Mouse (Mus musculus) midbrain, embryonic 10.5 days (tissue): ENCODE measurements at regions not wholly inside any gene's neighbourhood (a gene's known extent, or its start where the extent isn't known, plus 50 kb on each side); places are given as distances from the start of the nearest gene placed in this dataset.
A peak's percentile ranks its signal among the peaks of the same experiment; 100 is the strongest.

Source experiments
- DNase-seq: peaks from one replicate; pipeline ENCODE4 v3.0.0-alpha.2; 2017; ENCODE audit warnings: low spot score
- H3K27ac ChIP-seq: fragments of 300-500 bp; sonication (generic); replicated peaks from 2 replicates; pipeline ENCODE4 v1.5.1; 2016; ENCODE audit warnings: mild to moderate bottlenecking
- H3K27me3 ChIP-seq: fragments of 300-500 bp; sonication (generic); 2 replicates; pipeline ENCODE4 v1.6.1; 2016; ENCODE audit warnings: low read depth, mild to moderate bottlenecking; ENCODE audit not compliant: poor library complexity, severe bottlenecking
- H3K36me3 ChIP-seq: fragments of 300-500 bp; sonication (generic); 2 replicates; pipeline ENCODE4 v1.6.1; 2016; ENCODE audit warnings: mild to moderate bottlenecking, moderate library complexity
- H3K4me1 ChIP-seq: fragments of 300-500 bp; sonication (generic); 2 replicates; pipeline ENCODE4 v1.6.1; 2016
- H3K4me3 ChIP-seq: fragments of 300-500 bp; sonication (generic); 2 replicates; pipeline ENCODE4 v1.5.1; 2016; ENCODE audit warnings: mild to moderate bottlenecking, moderate library complexity
- H3K9me3 ChIP-seq: fragments of 300-500 bp; sonication (generic); replicated peaks from 2 replicates; pipeline ENCODE4 v1.6.1; 2016; ENCODE audit warnings: mild to moderate bottlenecking
- WGBS: fragments of 180-500 bp; shearing (Covaris S2); methylation state at CpG from one replicate; pipeline ENCODE4 v1.1.7; 2016; 5-methylcytosine and 5-hydroxymethylcytosine counted together

DNA sequence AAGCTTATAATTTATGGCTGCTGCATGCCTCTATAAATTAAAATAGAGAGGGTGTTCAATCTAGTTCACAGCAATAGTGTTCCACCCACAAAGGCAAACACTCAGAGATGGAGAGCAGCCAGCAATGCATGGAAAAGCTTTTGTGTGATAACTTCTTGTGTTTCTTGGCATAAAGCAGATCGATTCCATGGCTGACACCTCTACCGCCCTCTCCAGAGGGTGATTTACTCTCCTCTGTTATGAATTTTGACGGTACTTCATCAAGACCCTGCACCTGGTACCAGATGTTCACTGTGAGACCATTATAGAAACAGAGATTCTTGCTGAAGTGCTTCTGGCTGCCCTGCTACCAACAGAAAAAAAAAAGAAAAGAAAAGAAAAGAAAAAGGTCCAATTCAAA, 54.1 kb upstream of the Btc start:
- H3K9me3 ChIP-seq: no peaks in the 10 kb centered on the region
- no peaks in the 10 kb centered on the region for H3K4me1 ChIP-seq
- H3K27me3 ChIP-seq: no peaks in the 10 kb centered on the region
- DNase-seq: no peak
- WGBS: 90% methylated on average over 3 of the region's 3 CpGs
- no peak overlapping the region for H3K27ac ChIP-seq
- H3K36me3 ChIP-seq: no peaks in the 10 kb centered on the region
- no peak overlapping the region for H3K4me3 ChIP-seq

GRCm38 (mm10) chr5:91464876-91465508, 52.4 kb upstream of the Parm1 start:
- H3K27ac ChIP-seq: no peak overlapping the region
- H3K9me3 ChIP-seq: no peaks in the 10 kb centered on the region
- DNase-seq: peak; percentile 20
- no peaks in the 10 kb centered on the region for H3K36me3 ChIP-seq
- no peaks in the 10 kb centered on the region for H3K27me3 ChIP-seq
- 51% methylated on average over 4 of the region's 4 CpGs for WGBS
- H3K4me1 ChIP-seq: no peaks in the 10 kb centered on the region
- no peak overlapping the region for H3K4me3 ChIP-seq
